ENCODE assay signal across 25 mouse cellular contexts in the genomic region with DNA sequence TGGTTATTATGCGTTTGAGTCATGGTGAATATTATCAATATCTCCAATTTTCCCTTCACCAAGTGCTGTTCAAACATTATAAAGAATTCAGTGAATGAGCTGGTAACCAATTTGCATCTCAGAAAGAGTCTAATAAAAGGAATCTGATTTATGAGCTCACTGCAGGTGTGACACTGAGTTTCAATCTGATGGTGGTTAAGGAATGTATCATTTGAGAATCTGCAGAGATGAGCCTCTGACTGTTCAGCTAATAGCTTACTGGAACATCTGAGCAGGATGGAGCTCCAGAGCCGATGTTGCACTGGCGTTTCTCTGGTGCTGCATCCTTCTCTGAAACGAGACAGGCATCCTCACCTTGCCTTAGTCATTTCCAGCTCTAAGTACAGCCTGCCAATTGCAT. TPM values are rescaled to one million over a fixed set of nuclear protein-coding genes. Genes with fewer than 3 reads are reported as not detected.
DNase-seq lines count a peak whose midpoint lies in the region; ATAC-seq and TF ChIP-seq lines count a peak whose summit lies in the region.
"Had no signal": no experiment of that assay in that cellular context is flagged by ENCODE, and none has a peak within 500 bp of the region (broad histone marks: within the 10 kb centered on the region; RNA-seq: fewer than 3 reads in every experiment).

No protein-coding gene starts in this region.

- no peak for ATAC-seq in midbrain, postnatal 0 days (ENCODE audit: low FRiP score)
- peak; percentile 38; the same call in 1 of the 2 replicates for ATAC-seq in forebrain, embryonic 16.5 days
- no peak for ATAC-seq in activated CD4-positive, CD25-positive, alpha-beta regulatory T cell, adult 4 months
- no peak for ATAC-seq in megakaryocyte, adult 5-6 weeks (ENCODE audit: poor library complexity, severe bottlenecking)
- ATAC-seq: inflammation-experienced regulatory T-cells, adult 6 months had no signal

- DNase-seq in heart, embryonic 10.5 days (ENCODE audit: low spot score): peak; percentile 5
- no peak for DNase-seq in heart, adult 8-10 months (ENCODE audit: low spot score)
- peak; percentile 12 for DNase-seq in midbrain, postnatal 0 days (ENCODE audit: low spot score)
- DNase-seq in midbrain, embryonic 10.5 days (ENCODE audit: low spot score): no peak
- DNase-seq: adrenal gland, postnatal 14 days; cerebellum, adult 9-10 months; gastrocnemius, postnatal 25 days; heart, adult 2 months; heart, postnatal 4 days; kidney, adult 18-20 months; kidney, postnatal 4 days; left cerebral cortex, postnatal 4 days; lung, embryonic 14.5 days; right cerebral cortex, postnatal 4 days; thymus, postnatal 25 days had no signal

- H3K9me3 ChIP-seq in heart, embryonic 10.5 days: no peaks in the 10 kb centered on the region
- H3K9me3 ChIP-seq in midbrain, postnatal 0 days (ENCODE audit: low read length): no peaks in the 10 kb centered on the region
- no peaks in the 10 kb centered on the region for H3K9me3 ChIP-seq in midbrain, embryonic 10.5 days (replicated peaks)
- no peaks in the 10 kb centered on the region for H3K9me3 ChIP-seq in forebrain, embryonic 16.5 days (ENCODE audit: control insufficient read depth, low read length)
- H3K9me3 ChIP-seq: embryonic facial prominence, embryonic 15.5 days; heart, embryonic 15.5 days; limb, embryonic 15.5 days; megakaryocyte, embryonic 14.5 days had no signal

- no peak overlapping the region for H3K4me2 ChIP-seq in midbrain, postnatal 0 days (ENCODE audit: low read depth, low read length, poor library complexity, severe bottlenecking)
- no peak overlapping the region for H3K4me2 ChIP-seq in forebrain, embryonic 16.5 days (ENCODE audit: low read length)
- H3K4me2 ChIP-seq: embryonic facial prominence, embryonic 15.5 days; heart, embryonic 15.5 days; limb, embryonic 15.5 days; lung, embryonic 14.5 days had no signal

- H3K4me1 ChIP-seq in heart, embryonic 10.5 days: peaks cover 16% of the 10 kb centered on the region
- H3K4me1 ChIP-seq in midbrain, postnatal 0 days (ENCODE audit: insufficient read depth, low read length): no peaks in the 10 kb centered on the region
- peaks cover 9% of the 10 kb centered on the region; the same call in 1 of the 2 replicates for H3K4me1 ChIP-seq in midbrain, embryonic 10.5 days
- H3K4me1 ChIP-seq in forebrain, embryonic 16.5 days (replicated peaks; ENCODE audit: control insufficient read depth, insufficient read depth, low read length): no peaks in the 10 kb centered on the region

- H3K27ac ChIP-seq in heart, embryonic 10.5 days: no peak overlapping the region
- no peak overlapping the region for H3K27ac ChIP-seq in midbrain, postnatal 0 days (ENCODE audit: low read depth, low read length)
- H3K27ac ChIP-seq in midbrain, embryonic 10.5 days (replicated peaks): no peak overlapping the region
- H3K27ac ChIP-seq in forebrain, embryonic 16.5 days (ENCODE audit: low read length): peak overlapping the region; percentile 33
- H3K27ac ChIP-seq: embryonic facial prominence, embryonic 15.5 days; heart, adult 2 months; heart, embryonic 15.5 days; limb, embryonic 15.5 days; liver, embryonic 14.5 days had no signal

- H3K27me3 ChIP-seq in heart, embryonic 10.5 days (ENCODE audit: insufficient read depth, poor library complexity, severe bottlenecking): no peaks in the 10 kb centered on the region
- H3K27me3 ChIP-seq in midbrain, postnatal 0 days (ENCODE audit: insufficient read depth, low read length): no peaks in the 10 kb centered on the region
- no peaks in the 10 kb centered on the region for H3K27me3 ChIP-seq in midbrain, embryonic 10.5 days (ENCODE audit: low read depth, poor library complexity, severe bottlenecking)
- no peaks in the 10 kb centered on the region for H3K27me3 ChIP-seq in forebrain, embryonic 16.5 days (replicated peaks; ENCODE audit: control insufficient read depth, insufficient read depth, low read length)
- H3K27me3 ChIP-seq: embryonic facial prominence, embryonic 15.5 days; heart, embryonic 15.5 days; limb, embryonic 15.5 days had no signal

- no peak overlapping the region for H3K4me3 ChIP-seq in heart, embryonic 10.5 days
- no peak overlapping the region for H3K4me3 ChIP-seq in midbrain, postnatal 0 days (ENCODE audit: low read depth, low read length)
- H3K4me3 ChIP-seq in midbrain, embryonic 10.5 days: no peak overlapping the region
- no peak overlapping the region for H3K4me3 ChIP-seq in forebrain, embryonic 16.5 days (replicated peaks; ENCODE audit: low read length)
- H3K4me3 ChIP-seq: embryonic facial prominence, embryonic 15.5 days; heart, adult 2 months; heart, embryonic 15.5 days; limb, embryonic 15.5 days; megakaryocyte, embryonic 14.5 days had no signal

- 80% methylated on average over 4 of the region's 4 CpGs for WGBS in heart, embryonic 10.5 days
- WGBS in midbrain, postnatal 0 days: 79% methylated on average over 4 of the region's 4 CpGs
- 84% methylated on average over 4 of the region's 4 CpGs for WGBS in midbrain, embryonic 10.5 days
- 74% methylated on average over 4 of the region's 4 CpGs for WGBS in forebrain, embryonic 16.5 days

- no peak overlapping the region for H3K9ac ChIP-seq in midbrain, postnatal 0 days (replicated peaks; ENCODE audit: low read length, poor library complexity, severe bottlenecking)
- no peak overlapping the region for H3K9ac ChIP-seq in forebrain, embryonic 16.5 days (replicated peaks; ENCODE audit: low read depth, low read length)
- H3K9ac ChIP-seq: embryonic facial prominence, embryonic 15.5 days; heart, embryonic 15.5 days; limb, embryonic 15.5 days; liver, embryonic 14.5 days; lung, embryonic 14.5 days had no signal

- H3K36me3 ChIP-seq in heart, embryonic 10.5 days: no peaks in the 10 kb centered on the region
- H3K36me3 ChIP-seq in midbrain, postnatal 0 days (ENCODE audit: insufficient read depth, low read length): no peaks in the 10 kb centered on the region
- no peaks in the 10 kb centered on the region for H3K36me3 ChIP-seq in midbrain, embryonic 10.5 days
- H3K36me3 ChIP-seq in forebrain, embryonic 16.5 days (ENCODE audit: control insufficient read depth, insufficient read depth): no peaks in the 10 kb centered on the region
- H3K36me3 ChIP-seq: embryonic facial prominence, embryonic 15.5 days; heart, embryonic 15.5 days; limb, embryonic 15.5 days had no signal

- TF ChIP-seq CTCF in midbrain, postnatal 0 days (IDR thresholded peaks at IDR 0.05): no peak

RNA-seq across cellular contexts. Expression of a gene that starts 17.9 kb away (rescaled TPM):
- polyA plus RNA-seq in heart, embryonic 10.5 days (2016; fragmentation: Nextera tagmentation; extraction: Ambion mirVana): 1.0 and 1.8 TPM in 2 replicates
- 10 to 100 TPM; 28.5 to 45.5 (median 37.8) TPM for total RNA-seq in heart, adult 8-10 months (2022)
- total RNA-seq in midbrain, postnatal 0 days (2014; rRNA removed): 4.5 and 5.9 TPM in 2 replicates
- polyA plus RNA-seq in midbrain, postnatal 0 days (2015; fragmentation: Nextera tagmentation; extraction: Ambion mirVana): 1.3 and 1.7 TPM in 2 replicates
- polyA plus RNA-seq in midbrain, embryonic 10.5 days (2016; fragmentation: Nextera tagmentation; extraction: Ambion mirVana): 0.30 and 0.50 TPM in 2 replicates
- 3.9 and 5.5 TPM in 2 replicates for polyA plus RNA-seq in forebrain, embryonic 16.5 days (2015; fragmentation: Nextera tagmentation; extraction: Ambion mirVana)
- polyA plus RNA-seq in activated CD4-positive, CD25-positive, alpha-beta regulatory T cell, adult 4 months (2017; shearing (Covaris generic)): not detected
- not detected in 2 replicates for total RNA-seq in megakaryocyte, adult 5-6 weeks (2015)
- total RNA-seq in megakaryocyte, adult 5-6 weeks (2017): 0.04 TPM in 1 of 2 replicates, not detected in the other
- total RNA-seq: common myeloid progenitor, adult 5-6 weeks had no signal

Comparison
In these comparisons a context has a peak if more than half of its experiments do, and no peak if none do; other contexts are left out.
1. DNase-seq: peak in heart, embryonic 10.5 days (single experiment) and midbrain, postnatal 0 days (single experiment); none in heart, adult 8-10 months (single experiment) and midbrain, embryonic 10.5 days (single experiment).